ENCODE assay signal across 8 mouse cellular contexts in genomic region chr11:113683957-113684706, GRCm38 (mm10). TPM values are rescaled to one million over a fixed set of nuclear protein-coding genes. Genes with fewer than 3 reads are reported as not detected.
DNase-seq lines count a peak whose midpoint lies in the region; ATAC-seq and TF ChIP-seq lines count a peak whose summit lies in the region.

Gene Fam104a (minus strand): TSS chr11:113684155.
Gene D11Wsu47e (plus strand): TSS chr11:113684412.

- H3K4me1 ChIP-seq in ES-Bruce4 (ENCODE audit: control insufficient read depth, insufficient read depth, low read length) = peaks cover 2% of the 10 kb centered on the region
- peaks cover 23% of the 10 kb centered on the region for H3K4me1 ChIP-seq in forebrain, embryonic 14.5 days (ENCODE audit: control insufficient read depth, insufficient read depth, low read length)
- peaks cover 49% of the 10 kb centered on the region for H3K4me1 ChIP-seq in neural tube, embryonic 15.5 days

- H3K9me3 ChIP-seq in ES-Bruce4 (replicated peaks; ENCODE audit: control insufficient read depth, insufficient read depth, low read length, poor library complexity, severe bottlenecking) = no peaks in the 10 kb centered on the region
- H3K9me3 ChIP-seq in forebrain, embryonic 14.5 days (replicated peaks; ENCODE audit: control insufficient read depth, low read length) = no peaks in the 10 kb centered on the region
- H3K9me3 ChIP-seq in neural tube, embryonic 15.5 days (replicated peaks) = no peaks in the 10 kb centered on the region

- no peak for TF ChIP-seq POLR2A in ES-Bruce4 (IDR thresholded peaks at IDR 0.05; ENCODE audit: insufficient read depth, low read length)

- TF ChIP-seq CTCF in ES-Bruce4 (IDR thresholded peaks at IDR 0.05; ENCODE audit: low read depth, low read length) = no peak

- H3K4me2 ChIP-seq in forebrain, embryonic 14.5 days (ENCODE audit: low read length) = peak within 1 kb of the TSS; percentile 95
- peak within 1 kb of the TSS; percentile 90 for H3K4me2 ChIP-seq in neural tube, embryonic 15.5 days

- under 1% methylated on average over 70 of the region's 73 CpGs for WGBS in forebrain, embryonic 14.5 days
- WGBS in neural tube, embryonic 15.5 days = 1% methylated on average over 62 of the region's 73 CpGs

- H3K27ac ChIP-seq in ES-Bruce4 (ENCODE audit: insufficient read depth, low read length) = peak within 1 kb of the TSS; percentile 78
- peak within 1 kb of the TSS; percentile 93 for H3K27ac ChIP-seq in forebrain, embryonic 14.5 days (ENCODE audit: low read depth, low read length)
- peak within 1 kb of the TSS; percentile 93 for H3K27ac ChIP-seq in neural tube, embryonic 15.5 days (replicated peaks)

- H3K9ac ChIP-seq in ES-Bruce4 (ENCODE audit: low read depth, poor library complexity, severe bottlenecking) = peak within 1 kb of the TSS; percentile 86
- H3K9ac ChIP-seq in forebrain, embryonic 14.5 days (ENCODE audit: low read length) = peak within 1 kb of the TSS; percentile 89
- peak within 1 kb of the TSS; percentile 89 for H3K9ac ChIP-seq in neural tube, embryonic 15.5 days (replicated peaks)

- no peak for TF ChIP-seq EP300 in ES-Bruce4 (IDR thresholded peaks at IDR 0.05; ENCODE audit: insufficient read depth, low read depth, low read length)

- H3K4me3 ChIP-seq in ES-Bruce4 (ENCODE audit: low read depth, low read length) = peak within 1 kb of the TSS; percentile 97
- peak within 1 kb of the TSS; percentile 95 for H3K4me3 ChIP-seq in forebrain, embryonic 14.5 days (ENCODE audit: low read depth, low read length)
- peak within 1 kb of the TSS; percentile 91 for H3K4me3 ChIP-seq in neural tube, embryonic 15.5 days (replicated peaks)

- DNase-seq in forebrain, embryonic 14.5 days (ENCODE audit: low spot score) = peak; percentile 98
- peak; percentile 97 for DNase-seq in heart, postnatal 14 days
- DNase-seq in layer of hippocampus, adult 11-12 months (ENCODE audit: low spot score) = peak; percentile 95
- DNase-seq in lung, adult 18-20 months = peak; percentile 95 to 97
- DNase-seq in testis, postnatal 14 days (ENCODE audit: low spot score) = peak; percentile 96

- intact Hi-C loops in heart, postnatal 14 days (cut with DNase I) = loop anchor here (2.0 kb wide), 1 partner anchor 33 kb away; the partner anchor contains the start of gene Slc39a11

- peaks cover 14% of the 10 kb centered on the region for H3K36me3 ChIP-seq in ES-Bruce4 (ENCODE audit: control insufficient read depth, insufficient read depth, low read length, poor library complexity, severe bottlenecking)
- peaks cover 11% of the 10 kb centered on the region for H3K36me3 ChIP-seq in forebrain, embryonic 14.5 days (ENCODE audit: control insufficient read depth, insufficient read depth, low read length)
- H3K36me3 ChIP-seq in neural tube, embryonic 15.5 days = peaks cover 17% of the 10 kb centered on the region

- no peaks in the 10 kb centered on the region for H3K27me3 ChIP-seq in ES-Bruce4 (ENCODE audit: control insufficient read depth, insufficient read depth, low read length, poor library complexity, severe bottlenecking)
- no peaks in the 10 kb centered on the region for H3K27me3 ChIP-seq in forebrain, embryonic 14.5 days (replicated peaks; ENCODE audit: control insufficient read depth, insufficient read depth, low read length)
- no peaks in the 10 kb centered on the region for H3K27me3 ChIP-seq in neural tube, embryonic 15.5 days (replicated peaks)

- peak; percentile 90 for ATAC-seq in cerebellum, adult (ENCODE audit: insufficient number of reproducible peaks, low FRiP score, low TSS enrichment)
- ATAC-seq in forebrain, embryonic 14.5 days = peak; percentile 97
- ATAC-seq in neural tube, embryonic 15.5 days (ENCODE audit: low FRiP score) = peak; percentile 96

RNA-seq across cellular contexts. Expression of gene Fam104a, which starts in this region (rescaled TPM):
- 22.8 and 23.4 TPM in 2 replicates for polyA plus RNA-seq in ES-Bruce4 (2011; ENCODE audit: insufficient read depth, insufficient read length, low read depth, missing spikeins)
- 53.2 and 53.7 TPM in 2 replicates for polyA plus RNA-seq in forebrain, embryonic 14.5 days (2014; fragmentation: Nextera tagmentation; extraction: Ambion mirVana)
- 10 to 100 TPM; 15.3 to 16.0 TPM for total RNA-seq in heart, postnatal 14 days (2021)
- polyA plus RNA-seq in neural tube, embryonic 15.5 days (2015; fragmentation: Nextera tagmentation; extraction: Ambion mirVana) = 37.8 and 40.1 TPM in 2 replicates

RNA-seq across cellular contexts. Expression of gene D11Wsu47e, which starts in this region (rescaled TPM):
- polyA plus RNA-seq in ES-Bruce4 (2011; ENCODE audit: insufficient read depth, insufficient read length, low read depth, missing spikeins) = 24.3 and 29.0 TPM in 2 replicates
- 27.0 and 28.4 TPM in 2 replicates for polyA plus RNA-seq in forebrain, embryonic 14.5 days (2014; fragmentation: Nextera tagmentation; extraction: Ambion mirVana)
- total RNA-seq in heart, postnatal 14 days (2021) = 1 to 10 TPM; 6.5 to 7.1 TPM
- polyA plus RNA-seq in neural tube, embryonic 15.5 days (2015; fragmentation: Nextera tagmentation; extraction: Ambion mirVana) = 21.6 and 21.8 TPM in 2 replicates

Comparison
In these comparisons a context has a peak if more than half of its experiments do, and no peak if none do; other contexts are left out.
1. Peak in every context shown above with its lines: DNase-seq, ATAC-seq, H3K4me3 ChIP-seq and H3K27ac ChIP-seq.